Mouse (Mus musculus) cerebellum, adult 11 months (tissue): ENCODE measurements at regions not wholly inside any gene's neighbourhood (a gene's known extent, or its start where the extent isn't known, plus 50 kb on each side); places are given as distances from the start of the nearest gene placed in this dataset.

Source experiments
- DNase-seq: peaks from one replicate; pipeline ENCODE4 v3.0.0; 2022

- DNase-seq: no peak
Observed at GRCm38 (mm10) chr9:41586966-41587570, 425.6 kb upstream of the Ubash3b start.

GRCm38 (mm10) chr9:41586291-41586690 lies 424.8 kb upstream of the Ubash3b start:
- DNase-seq: no peak

DNA sequence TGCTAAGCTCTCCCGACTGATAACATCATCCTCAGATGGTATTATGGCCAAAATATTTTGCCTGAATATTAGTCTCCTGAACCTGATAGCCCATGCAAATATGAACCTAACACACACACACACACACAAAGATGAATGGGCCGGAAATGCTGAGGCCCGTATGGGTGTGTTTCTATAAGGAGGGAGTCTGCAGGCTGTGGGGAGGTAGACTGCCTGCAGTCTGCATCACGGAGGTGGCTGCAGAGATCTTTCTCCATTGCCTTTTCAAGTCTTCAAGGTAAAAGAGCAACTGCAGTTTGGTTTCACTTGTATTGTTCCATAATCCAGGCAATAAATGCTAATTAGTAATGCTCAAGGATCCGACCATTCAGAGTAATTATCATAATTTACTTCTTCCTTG lies 424.3 kb upstream of the Ubash3b start:
- DNase-seq: no peak

DNA sequence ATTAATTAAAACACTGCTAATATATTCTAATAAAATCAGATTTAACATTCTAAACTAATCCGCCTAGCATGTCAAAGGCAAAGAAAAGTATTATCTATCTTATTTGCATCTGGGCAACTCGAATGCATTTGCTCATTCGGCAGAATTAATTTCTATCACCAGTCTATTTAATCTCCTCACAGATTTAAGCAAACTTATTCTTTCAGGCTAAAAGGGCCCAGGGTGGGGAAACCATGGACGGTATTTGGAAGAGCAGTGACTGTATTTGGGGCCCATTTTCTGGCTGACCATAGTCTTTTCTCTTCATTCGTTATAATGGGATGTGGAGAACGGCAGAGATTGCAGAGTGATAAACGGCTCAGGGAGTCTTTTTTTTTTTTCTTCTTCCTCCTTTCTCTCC lies 423.5 kb upstream of the Ubash3b start:
- no peak for DNase-seq

DNA sequence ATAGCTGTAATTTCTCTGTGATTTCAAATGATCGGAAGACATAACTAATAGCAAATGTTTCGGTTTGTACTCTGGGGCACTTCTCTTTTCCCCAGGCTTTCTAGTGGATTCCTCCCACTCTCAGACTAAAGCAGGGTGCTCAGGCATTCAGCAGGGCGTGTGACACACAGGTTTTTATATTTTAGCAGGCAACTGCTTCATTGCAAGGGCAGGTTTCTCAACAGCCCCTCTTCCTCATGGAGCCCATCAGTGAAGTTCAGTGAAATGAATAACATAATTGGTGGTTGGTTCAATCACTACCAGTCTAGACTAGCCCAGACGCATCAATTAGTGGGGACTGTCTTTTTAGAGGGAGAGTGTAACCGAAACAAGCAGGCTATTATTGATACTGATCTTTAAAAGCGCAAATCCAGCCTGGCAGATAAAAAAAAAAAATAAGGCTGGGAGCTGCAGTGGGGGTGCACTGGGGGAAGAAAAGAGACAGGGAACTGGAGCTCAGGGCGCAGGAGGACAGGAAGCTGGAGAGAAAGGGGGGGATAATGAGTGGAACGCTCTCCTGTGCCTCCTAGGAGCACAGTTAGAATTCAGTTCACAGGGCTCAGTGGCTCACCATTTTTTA lies 422.3 kb upstream of the Ubash3b start:
- DNase-seq: no peak

GRCm38 (mm10) chr9:41583276-41583675 lies 421.8 kb upstream of the Ubash3b start:
- DNase-seq: no peak

DNA sequence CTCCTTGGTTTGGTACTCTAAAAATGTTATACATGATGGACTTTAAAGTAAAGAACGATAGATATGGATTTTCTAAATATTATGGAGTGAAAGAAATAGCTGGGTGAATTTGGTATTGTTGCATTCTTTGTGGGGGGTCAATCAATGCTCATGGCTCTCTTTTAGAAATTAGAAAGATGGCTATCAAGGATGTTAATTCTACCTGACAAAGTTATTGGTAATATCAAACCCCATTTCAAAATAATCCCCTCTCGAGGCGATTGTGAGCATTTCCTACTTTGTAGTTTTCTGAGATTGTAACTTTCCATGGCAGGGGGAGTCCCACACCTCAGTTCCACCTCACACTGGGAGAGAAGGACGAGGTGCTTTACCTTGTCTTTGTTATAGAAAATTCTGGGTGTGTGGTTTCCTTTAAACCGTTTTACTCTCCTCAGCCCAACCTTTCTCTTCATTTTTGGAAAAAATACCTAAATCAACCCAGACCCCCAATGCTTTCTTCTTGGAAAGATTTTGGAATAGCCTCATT lies 421.3 kb upstream of the Ubash3b start:
- no peak for DNase-seq

DNA sequence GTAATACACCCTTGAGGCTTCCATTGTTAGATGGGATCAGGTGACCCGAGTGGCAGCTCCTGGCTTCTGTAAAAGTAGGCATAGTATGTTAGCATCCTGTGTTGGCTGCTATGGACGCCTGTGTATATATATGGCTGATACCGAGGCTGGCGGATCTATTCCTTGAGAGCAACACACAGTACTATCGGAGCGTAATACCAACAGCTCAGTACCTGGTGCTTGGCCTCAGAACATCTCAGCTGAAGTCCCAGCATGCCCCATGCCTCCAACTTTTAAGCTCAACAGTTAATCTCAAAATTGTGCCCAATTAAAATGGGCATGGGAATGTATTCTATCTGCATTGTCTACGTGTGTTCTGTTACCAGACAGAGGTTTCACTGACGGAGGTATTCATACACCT lies 420.7 kb upstream of the Ubash3b start:
- DNase-seq: no peak

DNA sequence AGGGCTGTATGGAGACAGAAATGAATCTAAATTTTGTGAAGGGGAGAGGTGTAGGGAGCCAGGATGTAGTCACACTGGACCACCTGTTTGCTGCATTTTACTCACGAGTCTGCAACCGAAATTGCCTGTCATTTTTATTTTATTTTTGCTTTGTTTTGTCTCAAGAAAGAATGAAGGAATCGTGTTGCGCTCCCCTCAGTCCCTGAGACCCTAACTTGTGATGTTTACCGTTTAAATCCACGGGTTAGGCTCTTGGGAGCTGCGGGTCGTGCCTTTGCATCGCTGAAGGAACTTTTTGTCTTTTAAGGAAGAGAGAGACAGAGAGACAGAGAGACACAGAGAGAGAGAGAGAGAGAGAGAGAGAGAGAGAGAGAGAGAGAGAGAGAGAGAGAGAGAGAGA lies 420.2 kb upstream of the Ubash3b start:
- DNase-seq: no peak

GRCm38 (mm10) chr9:41581152-41581551 lies 419.7 kb upstream of the Ubash3b start:
- DNase-seq: no peak

GRCm38 (mm10) chr9:41580611-41581041 lies 419.1 kb upstream of the Ubash3b start:
- DNase-seq: peak; percentile 15

- DNase-seq: no peak
Observed at GRCm38 (mm10) chr9:41580067-41580466, 418.6 kb upstream of the Ubash3b start.

- DNase-seq: peak; percentile 6
Observed at GRCm38 (mm10) chr9:41579107-41580014, 417.9 kb upstream of the Ubash3b start.

DNA sequence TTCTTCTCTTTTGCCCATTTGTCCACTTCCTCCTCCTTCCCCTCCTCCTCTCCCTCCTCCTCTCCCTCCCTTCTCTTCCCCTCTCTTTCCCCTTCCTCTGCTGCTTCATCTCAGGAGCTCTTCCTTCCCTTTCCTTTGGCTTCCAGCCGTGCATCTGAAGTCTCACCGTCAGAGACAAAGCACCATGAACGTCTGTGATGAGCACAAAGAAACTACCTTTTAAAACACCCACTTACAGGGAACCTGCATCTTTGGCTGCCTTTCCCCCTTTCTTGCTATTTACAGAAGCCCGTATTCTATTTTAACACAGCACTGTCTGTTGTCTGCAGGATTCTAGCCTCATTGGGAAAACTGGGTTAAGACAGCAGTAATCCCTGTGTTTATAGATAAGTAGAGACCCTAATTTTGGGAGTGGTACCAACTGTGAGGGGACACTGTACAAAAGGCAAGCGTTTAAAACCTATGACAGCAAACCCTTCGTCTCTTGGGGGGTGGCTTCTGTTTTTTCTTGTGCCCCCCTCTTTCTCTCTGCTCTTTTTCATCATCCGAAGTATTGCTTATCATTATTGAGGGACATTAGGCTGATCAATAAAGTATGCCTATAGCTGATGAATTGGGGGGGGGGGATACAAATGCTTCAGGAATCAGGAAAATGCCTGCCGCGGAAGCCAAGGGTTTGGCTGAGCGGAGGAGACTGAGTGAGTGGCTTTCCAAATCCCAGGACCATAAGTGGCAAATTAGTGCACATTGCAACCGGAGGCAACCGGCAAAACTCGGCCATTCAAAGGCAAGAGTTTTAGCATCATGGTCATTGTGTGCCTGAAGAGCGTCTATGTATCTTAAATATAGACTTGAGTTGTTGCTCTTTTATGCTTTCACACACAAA lies 417.0 kb upstream of the Ubash3b start:
- DNase-seq: no peak

- no peak for DNase-seq
Observed at GRCm38 (mm10) chr9:41577760-41578159, 416.3 kb upstream of the Ubash3b start.

DNA sequence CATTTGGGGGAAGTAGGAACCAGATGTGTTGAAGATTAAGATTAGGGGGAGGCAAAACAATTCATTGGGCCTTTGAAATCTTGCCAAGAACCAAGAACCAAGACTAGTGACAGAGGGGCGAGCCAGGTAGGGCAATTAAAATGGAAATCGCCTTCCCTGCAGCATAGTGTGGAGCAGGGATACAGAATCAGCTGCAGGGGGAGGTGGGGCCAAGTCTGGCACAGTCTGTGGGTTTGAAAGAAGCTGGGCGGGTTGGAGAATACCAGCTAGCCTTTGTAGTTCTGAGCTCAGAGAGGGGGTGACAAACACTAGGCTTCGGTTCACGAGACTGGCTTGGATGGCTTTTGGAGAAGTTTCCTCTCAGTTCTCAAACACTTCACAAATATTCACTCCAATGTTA lies 414.3 kb upstream of the Ubash3b start:
- DNase-seq: no peak

DNA sequence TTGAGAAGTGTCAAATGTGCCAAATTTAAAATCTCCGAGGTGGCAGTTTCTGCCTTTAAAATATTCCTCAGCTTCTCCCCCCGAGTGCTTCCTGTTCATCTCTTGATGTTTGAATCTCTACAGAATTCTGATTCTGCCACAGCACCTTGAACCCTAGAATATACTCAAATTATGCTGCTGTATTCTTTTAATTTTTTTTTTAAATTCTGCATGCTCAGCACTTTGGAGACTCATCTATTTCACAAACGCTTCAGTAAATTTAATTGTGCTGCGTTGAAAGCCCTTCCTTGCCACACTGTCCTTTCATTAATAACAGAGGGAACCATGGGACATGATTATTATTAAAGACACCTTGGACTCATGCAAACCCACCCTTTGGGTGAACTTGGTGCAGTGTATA lies 408.8 kb upstream of the Ubash3b start:
- no peak for DNase-seq

DNA sequence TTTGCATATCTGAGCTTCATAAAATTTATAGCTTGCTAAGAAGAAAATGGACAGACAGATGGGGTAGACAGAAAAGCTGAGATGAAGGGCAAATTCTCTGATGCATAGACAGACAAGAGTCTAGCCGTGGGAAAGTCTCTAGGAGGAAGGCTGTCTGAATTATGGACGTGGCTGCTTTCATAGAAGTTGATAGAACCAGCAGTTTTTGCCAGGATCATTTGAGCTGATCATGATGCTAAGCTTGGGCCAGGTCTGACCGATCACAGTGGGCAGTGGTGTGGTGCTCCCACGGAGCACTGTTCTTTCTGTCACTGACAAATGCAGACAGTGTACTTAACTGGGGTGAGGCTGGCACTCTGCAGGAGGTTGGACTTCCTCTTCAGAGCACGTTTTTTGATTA lies 405.0 kb upstream of the Ubash3b start:
- DNase-seq: no peak

DNA sequence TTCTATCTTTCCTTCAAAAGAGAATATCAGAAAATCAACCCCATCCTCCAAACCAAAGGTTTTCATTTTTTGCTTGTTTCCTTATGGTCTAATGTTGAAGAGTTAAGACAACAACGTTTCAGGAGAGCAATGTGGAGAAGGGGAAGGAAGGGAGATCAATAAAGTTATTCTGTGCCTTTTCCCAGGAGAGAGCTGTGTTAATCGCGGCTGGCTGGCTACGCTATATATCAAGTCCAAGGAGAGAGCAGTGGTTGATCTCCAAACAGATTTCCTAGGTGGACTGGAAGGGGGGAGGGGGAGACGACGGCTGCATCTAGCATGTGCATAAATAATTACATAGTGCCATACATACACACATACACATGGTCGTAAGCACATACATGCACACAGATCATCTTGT lies 404.3 kb upstream of the Ubash3b start:
- DNase-seq: no peak

DNA sequence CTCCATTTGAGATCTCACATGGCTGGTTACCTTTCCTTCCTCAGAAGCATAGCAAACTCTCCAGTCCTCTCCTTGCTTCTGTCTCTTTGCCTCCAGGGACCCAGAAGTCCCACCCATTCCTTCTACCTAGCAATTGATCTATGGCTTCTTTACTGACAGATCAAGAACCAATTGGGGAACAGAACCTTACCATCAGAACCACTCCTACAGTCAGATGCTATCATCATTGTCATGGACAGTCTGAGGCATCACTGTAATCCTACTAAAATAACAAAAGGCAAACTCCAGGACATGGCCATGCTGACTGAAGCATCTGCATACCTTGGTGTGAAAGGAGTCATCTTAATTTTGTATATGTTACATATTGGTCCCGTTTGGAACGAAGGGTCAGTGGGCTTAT lies 401.9 kb upstream of the Ubash3b start:
- no peak for DNase-seq

GRCm38 (mm10) chr9:41558456-41558855 lies 397.0 kb upstream of the Ubash3b start:
- no peak for DNase-seq

GRCm38 (mm10) chr9:41556888-41557287 lies 395.4 kb upstream of the Ubash3b start:
- DNase-seq: no peak

DNA sequence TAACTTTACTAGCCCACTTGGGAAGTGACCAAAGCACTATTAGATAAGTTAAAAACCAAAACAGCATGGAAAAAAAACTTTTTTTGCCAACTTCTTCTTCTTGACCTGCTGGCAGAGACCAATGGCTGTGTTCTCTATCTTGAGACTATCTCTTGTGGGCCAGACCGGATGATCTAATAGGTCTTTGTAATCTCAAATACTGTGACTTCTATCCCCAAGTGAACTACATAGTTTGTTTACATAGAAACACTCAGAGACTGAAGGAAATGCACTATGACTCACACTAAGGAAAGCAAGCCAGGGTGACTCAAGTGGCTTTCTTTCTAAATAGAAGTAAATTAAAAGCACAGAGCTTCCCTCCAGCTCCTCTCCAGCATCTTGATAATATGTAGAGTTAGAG lies 384.3 kb upstream of the Ubash3b start:
- DNase-seq: no peak
